Mouse (Mus musculus): ENCODE data around the gene Tenm2. TPM values are rescaled to one million over a fixed set of nuclear protein-coding genes. Genes with fewer than 3 reads are reported as not detected.
A peak's percentile ranks its signal among the peaks of the same experiment; 100 is the strongest.

The Tenm2 gene
- polyA plus RNA-seq, 1 experiment, result 0.01 TPM

DNA sequence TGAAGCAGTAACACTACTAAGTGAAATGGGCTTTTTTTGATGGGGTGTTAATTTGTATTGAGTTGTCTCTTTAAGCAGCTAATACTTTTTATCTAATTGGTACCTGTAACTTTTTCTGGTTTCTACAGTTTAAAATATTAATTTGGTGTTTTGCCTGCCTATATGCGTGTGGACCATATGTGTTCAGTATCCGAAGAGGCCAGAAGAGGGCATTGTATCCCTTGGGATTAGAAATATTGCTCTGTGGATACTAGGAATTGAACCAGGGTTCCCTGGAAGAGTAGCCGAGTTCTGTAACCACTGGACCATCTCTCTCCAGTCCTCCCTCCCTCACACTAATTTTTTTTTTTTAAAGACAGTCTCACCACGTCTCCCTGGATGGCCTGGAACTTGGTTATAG lies 1232.9 kb downstream of the Tenm2 start:
- H3K9me3 ChIP-seq, result no peaks in the 10 kb centered on the region
- H3K4me3 ChIP-seq (replicated peaks), result no peak overlapping the region
- peaks cover 22% of the 10 kb centered on the region for H3K27me3 ChIP-seq (replicated peaks)
- no peaks in the 10 kb centered on the region for H3K36me3 ChIP-seq (replicated peaks; ENCODE audit: low read length)
- TF ChIP-seq FLI1 (IDR thresholded peaks at IDR 0.05; ENCODE audit: low read length), result no peak
- no peak for TF ChIP-seq GATA1 (IDR thresholded peaks at IDR 0.05; ENCODE audit: borderline replicate concordance, low read length)
- peaks cover 12% of the 10 kb centered on the region for H3K4me1 ChIP-seq

DNA sequence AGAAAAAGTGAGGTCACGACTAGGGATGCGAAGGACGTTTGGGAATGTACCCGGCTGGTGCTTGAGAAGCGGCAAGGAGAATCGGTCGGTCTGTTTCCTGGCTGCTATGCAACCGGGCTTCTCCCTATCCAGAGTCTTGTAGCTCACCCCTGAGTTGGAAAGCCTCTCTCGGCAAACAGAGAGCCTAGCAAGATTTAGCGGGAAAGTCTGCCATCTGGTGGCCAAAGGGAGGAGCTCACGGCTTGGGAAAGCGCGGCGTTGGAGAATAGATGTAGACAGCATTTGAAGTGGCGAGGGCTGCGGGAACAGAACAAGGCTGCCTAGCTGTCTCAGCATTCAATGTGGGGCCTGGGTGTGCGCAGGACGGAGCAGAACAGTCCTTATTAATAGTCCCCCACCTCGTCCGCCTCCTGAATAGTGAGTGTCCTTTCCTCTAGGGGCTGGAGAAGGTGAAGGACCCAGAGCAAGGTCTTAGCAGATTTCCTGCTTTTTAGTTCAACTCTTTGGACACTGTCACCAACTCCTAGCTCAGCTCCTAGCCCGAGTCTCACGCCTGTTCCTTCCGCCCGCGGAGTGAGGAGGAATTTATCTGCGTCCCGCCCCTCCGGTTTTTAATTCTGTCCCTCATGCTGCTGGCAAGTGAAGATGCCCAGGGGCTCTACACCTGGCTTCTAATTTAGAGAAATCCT lies 1234.3 kb downstream of the Tenm2 start:
- Histone ChIP-seq H3K4me3 (replicated peaks) (peak overlapping the region; percentile 64), H3K9me3 (no peaks in the 10 kb centered on the region), H3K36me3 (replicated peaks; ENCODE audit: low read length) (no peaks in the 10 kb centered on the region), H3K27me3 (replicated peaks) (peaks cover 22% of the 10 kb centered on the region), H3K4me1 (peaks cover 12% of the 10 kb centered on the region)
- TF ChIP-seq FLI1 (IDR thresholded peaks at IDR 0.05; ENCODE audit: low read length) (no peak), GATA1 (IDR thresholded peaks at IDR 0.05; ENCODE audit: borderline replicate concordance, low read length) (no peak)

DNA sequence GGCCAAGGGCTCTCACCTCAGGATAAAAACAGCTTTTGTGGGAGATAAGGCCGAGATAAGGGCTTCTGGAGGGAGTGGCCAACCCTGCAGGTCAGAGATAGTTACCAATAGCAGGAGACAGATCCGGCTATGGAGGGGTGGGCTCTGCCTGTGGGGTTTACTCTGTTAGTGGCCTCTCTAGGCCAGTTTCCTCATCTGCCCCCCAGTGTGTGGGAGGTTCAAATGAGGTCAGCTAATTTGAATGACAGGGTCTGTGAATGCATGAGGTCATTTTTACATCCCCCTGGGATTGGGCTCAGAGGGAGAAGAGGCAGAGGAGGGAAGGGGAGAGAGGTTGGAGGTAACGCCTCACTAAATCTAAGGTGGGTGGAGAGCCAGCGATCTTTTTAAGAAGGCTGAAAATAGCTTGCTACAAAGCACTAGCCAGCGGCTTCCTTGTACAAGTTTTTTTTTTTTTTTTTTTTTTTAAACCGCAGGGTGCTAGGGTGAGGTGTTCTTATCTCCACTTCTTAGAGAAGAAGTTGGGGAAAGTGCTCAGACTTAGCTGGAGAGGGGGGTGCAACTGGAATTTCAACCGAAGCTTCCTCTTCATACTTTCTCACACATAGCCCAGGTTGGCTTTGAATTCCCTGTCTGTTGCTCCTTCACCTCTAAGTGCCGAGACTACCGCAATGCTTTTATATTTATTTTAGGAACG lies 1235.0 kb downstream of the Tenm2 start:
- TF ChIP-seq GATA1 (IDR thresholded peaks at IDR 0.05; ENCODE audit: borderline replicate concordance, low read length) (no peak), FLI1 (IDR thresholded peaks at IDR 0.05; ENCODE audit: low read length) (no peak)

DNA sequence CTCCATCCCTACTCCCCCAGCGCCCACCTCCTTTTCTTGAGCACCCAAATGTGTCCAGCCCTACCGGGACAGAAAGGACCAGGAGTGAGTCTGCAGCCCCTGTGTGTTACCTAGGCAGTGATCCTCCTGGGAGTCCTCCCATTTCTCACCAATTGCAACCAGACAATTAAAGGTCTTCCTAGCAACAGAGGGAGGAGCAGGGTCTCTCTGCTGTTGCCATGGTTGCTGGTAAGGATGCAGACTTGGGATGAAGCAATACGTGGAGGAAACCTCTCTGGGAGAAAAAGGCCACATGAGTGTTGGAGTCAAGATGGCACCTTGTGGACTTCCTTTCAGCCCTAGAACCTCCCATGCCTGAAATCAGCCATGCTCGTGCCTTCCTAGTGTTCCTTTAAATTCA lies 1235.7 kb downstream of the Tenm2 start:
- TF ChIP-seq GATA1 (IDR thresholded peaks at IDR 0.05; ENCODE audit: borderline replicate concordance, low read length) (no peak), FLI1 (IDR thresholded peaks at IDR 0.05; ENCODE audit: low read length) (no peak)
- peaks cover 22% of the 10 kb centered on the region for H3K27me3 ChIP-seq (replicated peaks)
- H3K4me3 ChIP-seq (replicated peaks), result no peak overlapping the region
- H3K9me3 ChIP-seq, result peaks cover 12% of the 10 kb centered on the region
- H3K4me1 ChIP-seq, result peaks cover 12% of the 10 kb centered on the region
- H3K36me3 ChIP-seq (replicated peaks; ENCODE audit: low read length), result no peaks in the 10 kb centered on the region

More for the DNA sequence above, 1235.0 kb downstream of the Tenm2 start:
- Histone ChIP-seq H3K27me3 (replicated peaks) (peaks cover 22% of the 10 kb centered on the region), H3K4me3 (replicated peaks) (peak overlapping the region; percentile 64), H3K36me3 (replicated peaks; ENCODE audit: low read length) (no peaks in the 10 kb centered on the region), H3K4me1 (peaks cover 12% of the 10 kb centered on the region), H3K9me3 (peaks cover 6% of the 10 kb centered on the region)

DNA sequence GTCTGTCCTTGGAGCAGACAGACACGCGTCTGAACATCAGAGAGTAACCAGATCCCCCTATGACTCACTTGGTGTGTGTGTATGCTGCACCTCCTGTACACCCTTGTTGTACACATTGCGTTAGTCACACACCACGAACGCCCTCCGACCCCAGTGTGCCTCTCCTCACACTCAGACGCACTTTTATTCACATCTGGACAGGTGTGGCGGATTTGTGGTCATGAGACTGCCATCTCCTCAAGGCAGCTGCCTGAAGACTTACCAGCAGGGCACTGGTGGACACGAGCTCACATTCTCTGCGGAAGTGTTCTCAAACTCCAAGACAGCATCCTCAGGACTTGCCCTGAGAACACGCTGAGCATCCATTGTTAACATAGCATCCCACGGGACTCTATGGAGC lies 1237.7 kb downstream of the Tenm2 start:
- no peaks in the 10 kb centered on the region for H3K36me3 ChIP-seq (replicated peaks; ENCODE audit: low read length)
- TF ChIP-seq GATA1 (IDR thresholded peaks at IDR 0.05; ENCODE audit: borderline replicate concordance, low read length) (no peak), FLI1 (IDR thresholded peaks at IDR 0.05; ENCODE audit: low read length) (no peak)
- H3K4me3 ChIP-seq (replicated peaks), result peak overlapping the region; percentile 44
- H3K27me3 ChIP-seq (replicated peaks), result peaks cover 22% of the 10 kb centered on the region
- H3K9me3 ChIP-seq, result peaks cover 15% of the 10 kb centered on the region
- H3K4me1 ChIP-seq, result peaks cover 12% of the 10 kb centered on the region

DNA sequence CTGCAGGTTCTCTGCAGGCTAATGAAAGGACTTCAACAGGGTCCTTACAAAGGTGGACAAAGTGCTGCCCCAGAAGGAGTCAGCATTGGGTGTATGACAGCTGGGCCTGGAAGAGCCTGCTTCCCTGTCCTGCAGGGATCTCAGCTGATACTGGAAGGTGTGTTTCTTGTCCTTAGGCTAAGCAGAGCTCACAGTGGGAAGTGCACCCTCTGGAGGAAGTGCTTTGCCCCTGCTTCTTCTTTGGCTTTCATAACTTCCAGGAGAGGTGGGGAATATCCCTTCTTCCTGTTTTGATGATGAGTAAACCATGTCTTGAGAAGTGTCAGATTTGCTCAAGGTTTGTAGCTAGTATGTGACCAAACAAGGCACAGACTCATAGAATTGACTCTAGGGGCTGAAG lies 1240.5 kb downstream of the Tenm2 start:
- TF ChIP-seq GATA1 (IDR thresholded peaks at IDR 0.05; ENCODE audit: borderline replicate concordance, low read length) (no peak), FLI1 (IDR thresholded peaks at IDR 0.05; ENCODE audit: low read length) (no peak)
- Histone ChIP-seq H3K9me3 (peaks cover 15% of the 10 kb centered on the region), H3K4me3 (replicated peaks) (no peak overlapping the region), H3K27me3 (replicated peaks) (peaks cover 9% of the 10 kb centered on the region), H3K36me3 (replicated peaks; ENCODE audit: low read length) (no peaks in the 10 kb centered on the region), H3K4me1 (no peaks in the 10 kb centered on the region)

DNA sequence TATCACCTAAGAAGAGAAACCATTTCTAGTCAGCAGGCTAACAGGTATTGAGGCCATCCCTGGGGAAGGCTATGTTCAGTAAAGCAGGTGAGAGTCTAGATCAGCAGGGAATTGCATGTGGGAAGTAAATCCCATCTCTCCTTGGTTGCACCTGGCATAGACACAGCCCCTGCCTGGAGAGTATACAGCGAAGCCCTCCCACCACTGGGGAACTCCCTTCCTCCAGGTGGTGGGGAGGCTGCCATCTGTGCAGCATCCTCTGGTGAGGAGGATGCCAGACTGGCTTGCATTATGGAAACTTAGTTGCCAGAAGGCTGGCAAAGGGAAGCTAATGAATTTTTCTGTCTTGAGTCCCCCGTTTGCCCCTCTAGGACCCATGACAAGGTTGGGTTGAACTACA lies 1243.9 kb downstream of the Tenm2 start:
- no peaks in the 10 kb centered on the region for H3K4me1 ChIP-seq
- TF ChIP-seq GATA1 (IDR thresholded peaks at IDR 0.05; ENCODE audit: borderline replicate concordance, low read length) (no peak), FLI1 (IDR thresholded peaks at IDR 0.05; ENCODE audit: low read length) (no peak)
- peaks cover 2% of the 10 kb centered on the region for H3K27me3 ChIP-seq (replicated peaks)
- no peaks in the 10 kb centered on the region for H3K36me3 ChIP-seq (replicated peaks; ENCODE audit: low read length)
- no peak overlapping the region for H3K4me3 ChIP-seq (replicated peaks)
- peaks cover 15% of the 10 kb centered on the region for H3K9me3 ChIP-seq

DNA sequence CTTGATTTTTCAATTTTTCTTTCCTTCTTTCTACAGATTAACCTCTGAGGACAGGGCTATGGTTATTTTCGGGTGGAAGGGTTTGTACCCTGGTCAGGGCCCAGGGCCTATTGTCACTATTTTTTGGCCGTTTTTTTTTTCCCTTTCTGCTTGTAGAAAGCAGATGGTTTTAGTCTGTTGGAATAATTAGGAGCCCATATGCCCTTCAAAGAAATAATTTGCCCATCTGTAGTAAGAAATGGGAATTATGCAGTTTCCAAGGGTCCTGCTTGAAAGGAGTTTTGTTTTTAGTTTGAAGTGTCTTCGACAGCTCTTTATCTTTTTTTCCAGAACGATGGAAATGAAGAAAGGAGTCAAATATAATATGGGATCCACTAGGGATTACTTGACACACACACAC lies 1245.8 kb downstream of the Tenm2 start:
- peaks cover 3% of the 10 kb centered on the region; the same call in 1 of the 2 replicates for H3K9me3 ChIP-seq
- H3K4me3 ChIP-seq (replicated peaks), result no peak overlapping the region
- peaks cover 10% of the 10 kb centered on the region for H3K27me3 ChIP-seq (replicated peaks)
- H3K4me1 ChIP-seq, result peaks cover 3% of the 10 kb centered on the region
- H3K36me3 ChIP-seq (replicated peaks; ENCODE audit: low read length), result no peaks in the 10 kb centered on the region
- no peak for TF ChIP-seq GATA1 (IDR thresholded peaks at IDR 0.05; ENCODE audit: borderline replicate concordance, low read length)
- no peak for TF ChIP-seq FLI1 (IDR thresholded peaks at IDR 0.05; ENCODE audit: low read length)

DNA sequence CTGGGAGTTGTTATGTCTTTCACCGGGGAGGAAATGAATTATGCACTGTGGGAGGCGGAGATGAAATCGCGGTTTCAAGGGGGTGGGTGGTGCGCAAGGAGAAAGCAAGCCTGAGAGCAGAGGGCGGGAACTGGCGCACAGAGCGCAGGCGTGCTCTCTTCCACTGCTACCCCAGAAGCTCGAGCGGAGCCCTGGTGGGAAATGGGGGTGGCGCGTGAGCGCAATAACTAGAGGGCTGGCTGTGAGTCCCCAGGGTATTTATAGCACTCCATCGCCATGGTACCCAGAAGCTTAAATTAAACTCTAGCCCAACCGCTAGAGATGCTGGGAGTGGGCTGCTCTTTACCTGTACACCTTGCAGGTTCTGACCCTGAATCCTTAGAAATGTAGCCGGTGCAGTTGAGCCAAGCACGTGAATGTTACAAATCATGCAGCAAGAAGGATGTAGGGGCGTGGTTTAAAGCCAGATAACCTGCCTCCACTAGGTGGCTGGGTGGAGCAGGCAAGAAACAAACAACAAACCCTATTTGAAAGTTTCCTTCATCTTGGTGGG lies 1249.8 kb downstream of the Tenm2 start:
- Histone ChIP-seq H3K27me3 (replicated peaks) (peaks cover 30% of the 10 kb centered on the region), H3K4me3 (replicated peaks) (peak overlapping the region; percentile 14), H3K4me1 (peaks cover 3% of the 10 kb centered on the region), H3K36me3 (replicated peaks; ENCODE audit: low read length) (no peaks in the 10 kb centered on the region), H3K9me3 (no peaks in the 10 kb centered on the region)
- TF ChIP-seq GATA1 (IDR thresholded peaks at IDR 0.05; ENCODE audit: borderline replicate concordance, low read length), result no peak
- TF ChIP-seq FLI1 (IDR thresholded peaks at IDR 0.05; ENCODE audit: low read length), result no peak

DNA sequence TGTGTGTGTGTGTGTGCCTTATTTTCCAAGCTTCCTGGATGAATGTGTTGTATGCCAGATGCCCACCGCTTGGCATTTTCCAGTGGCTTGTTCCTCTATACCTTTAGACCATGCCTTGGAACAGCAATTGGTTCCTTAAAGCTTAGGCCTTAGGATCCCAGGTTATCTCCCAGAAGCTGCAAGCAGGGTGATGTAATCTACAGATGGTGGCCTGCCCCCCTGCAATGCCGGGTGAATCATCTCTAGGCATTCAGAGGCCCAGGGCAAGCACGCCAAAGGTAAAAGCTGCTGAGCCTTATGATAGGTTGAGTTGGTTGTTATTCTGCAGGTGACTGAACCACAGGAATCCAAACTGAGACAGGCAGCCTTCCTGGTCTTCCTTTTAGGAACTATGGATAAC lies 1253.0 kb downstream of the Tenm2 start:
- no peaks in the 10 kb centered on the region for H3K36me3 ChIP-seq (replicated peaks; ENCODE audit: low read length)
- H3K27me3 ChIP-seq (replicated peaks), result peaks cover 59% of the 10 kb centered on the region
- H3K9me3 ChIP-seq, result no peaks in the 10 kb centered on the region
- no peak overlapping the region for H3K4me3 ChIP-seq (replicated peaks)
- TF ChIP-seq FLI1 (IDR thresholded peaks at IDR 0.05; ENCODE audit: low read length) (no peak), GATA1 (IDR thresholded peaks at IDR 0.05; ENCODE audit: borderline replicate concordance, low read length) (no peak)
- H3K4me1 ChIP-seq, result peaks cover 8% of the 10 kb centered on the region
